Mouse (Mus musculus) heart, embryonic 15.5 days (tissue): ENCODE data around the gene Arhgap20. TPM values are rescaled to one million over a fixed set of nuclear protein-coding genes. Genes with fewer than 3 reads are reported as not detected.

Source experiments
- ATAC-seq: fragments of 200-750 bp; cut with Nextera tagmentation; replicated peaks from 2 replicates; pipeline ENCODE4 v1.8.0; 2017; ENCODE audit warnings: low read depth, moderate TSS enrichment; ENCODE audit not compliant: insufficient number of reproducible peaks, insufficient read depth, low FRiP score
- H3K27ac ChIP-seq: fragments of 300-500 bp; sonication (generic); 2 replicates; pipeline ENCODE4 v1.5.1; 2015; ENCODE audit warnings: mild to moderate bottlenecking, inconsistent platforms
- H3K27me3 ChIP-seq: fragments of 300-500 bp; sonication (generic); 2 replicates; pipeline ENCODE4 v1.6.1; 2015; ENCODE audit warnings: inconsistent platforms
- H3K36me3 ChIP-seq: fragments of 300-500 bp; sonication (generic); 2 replicates; pipeline ENCODE4 v1.6.1; 2015; ENCODE audit warnings: mild to moderate bottlenecking, inconsistent platforms
- H3K4me1 ChIP-seq: fragments of 300-500 bp; sonication (generic); replicated peaks from 2 replicates; pipeline ENCODE4 v1.6.1; 2015; ENCODE audit warnings: inconsistent platforms
- H3K4me2 ChIP-seq: fragments of 300-500 bp; sonication (generic); 2 replicates; pipeline ENCODE4 v1.6.1; 2015; ENCODE audit warnings: inconsistent platforms, mild to moderate bottlenecking, moderate library complexity
- H3K4me3 ChIP-seq: fragments of 300-500 bp; sonication (generic); 2 replicates; pipeline ENCODE4 v1.5.1; 2015; ENCODE audit warnings: mild to moderate bottlenecking, inconsistent platforms
- H3K9ac ChIP-seq: fragments of 300-500 bp; sonication (generic); 2 replicates; pipeline ENCODE4 v1.6.1; 2015; ENCODE audit warnings: mild to moderate bottlenecking, inconsistent platforms
- H3K9me3 ChIP-seq: fragments of 300-500 bp; sonication (generic); replicated peaks from 2 replicates; pipeline ENCODE4 v1.6.1; 2016; ENCODE audit warnings: inconsistent platforms
- WGBS: fragments of 180-500 bp; shearing (Covaris S2); methylation state at CpG from one replicate; pipeline ENCODE4 v1.1.7; 2015; ENCODE audit warnings: mixed read lengths; 5-methylcytosine and 5-hydroxymethylcytosine counted together
- polyA plus RNA-seq: library from polyadenylated mRNA; unstranded; fragments of >200 nt; fragmentation: Nextera tagmentation; extraction: Ambion mirVana; gene quantifications from 2 replicates; pipeline ENCODE4 v1.2.1, GENCODE M21; 2015

Gene Arhgap20
- polyA plus RNA-seq, 1 experiment from 2014 or later: 1.5 TPM

GRCm38 (mm10) chr9:51799156-51799555 lies 34.0 kb downstream of the Arhgap20 start:
- no peak for ATAC-seq
- Histone ChIP-seq H3K36me3 (no peaks in the 10 kb centered on the region), H3K9me3 (no peaks in the 10 kb centered on the region), H3K9ac (no peak overlapping the region), H3K4me3 (no peak overlapping the region), H3K27me3 (no peaks in the 10 kb centered on the region), H3K4me2 (no peak overlapping the region), H3K4me1 (0 out of 2 replicates have a peak, but pooled peaks cover 2% of the 10 kb centered on the region), H3K27ac (no peak overlapping the region)
- WGBS: 45% methylated on average over 9 of the region's 9 CpGs

GRCm38 (mm10) chr9:51807272-51807671 lies 42.1 kb downstream of the Arhgap20 start:
- no peak for ATAC-seq

GRCm38 (mm10) chr9:51812931-51813330 lies 47.8 kb downstream of the Arhgap20 start:
- Histone ChIP-seq H3K4me3 (no peak overlapping the region), H3K36me3 (no peaks in the 10 kb centered on the region), H3K4me2 (no peak overlapping the region), H3K9ac (no peak overlapping the region), H3K27ac (no peak overlapping the region), H3K9me3 (no peaks in the 10 kb centered on the region), H3K27me3 (no peaks in the 10 kb centered on the region), H3K4me1 (no peaks in the 10 kb centered on the region)
- WGBS: 73% methylated on average over 1 of the region's 1 CpGs
- ATAC-seq: no peak

More at GRCm38 (mm10) chr9:51807272-51807671, 42.1 kb downstream of the Arhgap20 start:
- H3K9me3 ChIP-seq: no peaks in the 10 kb centered on the region
- H3K4me2 ChIP-seq: no peak overlapping the region
- no peaks in the 10 kb centered on the region for H3K4me1 ChIP-seq
- H3K36me3 ChIP-seq: no peaks in the 10 kb centered on the region
- WGBS: 73% methylated on average over 3 of the region's 3 CpGs
- no peak overlapping the region for H3K4me3 ChIP-seq
- H3K27ac ChIP-seq: no peak overlapping the region
- H3K9ac ChIP-seq: no peak overlapping the region
- H3K27me3 ChIP-seq: no peaks in the 10 kb centered on the region

GRCm38 (mm10) chr9:51824516-51824915 lies 59.4 kb downstream of the Arhgap20 start:
- Histone ChIP-seq H3K9me3 (no peaks in the 10 kb centered on the region), H3K4me1 (no peaks in the 10 kb centered on the region), H3K4me3 (no peak overlapping the region), H3K4me2 (no peak overlapping the region), H3K36me3 (no peaks in the 10 kb centered on the region), H3K27ac (no peak overlapping the region), H3K9ac (no peak overlapping the region), H3K27me3 (no peaks in the 10 kb centered on the region)
- ATAC-seq: no peak
- WGBS: 86% methylated on average over 7 of the region's 7 CpGs

GRCm38 (mm10) chr9:51831596-51831995 lies 66.5 kb downstream of the Arhgap20 start:
- Histone ChIP-seq H3K4me3 (no peak overlapping the region), H3K9ac (no peak overlapping the region), H3K36me3 (no peaks in the 10 kb centered on the region), H3K4me1 (no peaks in the 10 kb centered on the region), H3K27ac (no peak overlapping the region), H3K4me2 (no peak overlapping the region), H3K27me3 (no peaks in the 10 kb centered on the region), H3K9me3 (no peaks in the 10 kb centered on the region)
- 79% methylated on average over 11 of the region's 11 CpGs for WGBS
- no peak for ATAC-seq

- H3K36me3 ChIP-seq: no peaks in the 10 kb centered on the region
- 70% methylated on average over 5 of the region's 5 CpGs for WGBS
Measured at GRCm38 (mm10) chr9:51832368-51832767, 67.2 kb downstream of the Arhgap20 start.

GRCm38 (mm10) chr9:51837716-51838115 lies 72.6 kb downstream of the Arhgap20 start:
- no peak for ATAC-seq
- 50% methylated on average over 7 of the region's 7 CpGs for WGBS
- no peaks in the 10 kb centered on the region for H3K4me1 ChIP-seq

More at GRCm38 (mm10) chr9:51832368-51832767, 67.2 kb downstream of the Arhgap20 start:
- no peak for ATAC-seq
- no peaks in the 10 kb centered on the region for H3K27me3 ChIP-seq
- H3K27ac ChIP-seq: no peak overlapping the region
- H3K9ac ChIP-seq: no peak overlapping the region
- no peaks in the 10 kb centered on the region for H3K9me3 ChIP-seq
- no peak overlapping the region for H3K4me2 ChIP-seq
- H3K4me1 ChIP-seq: no peaks in the 10 kb centered on the region
- H3K4me3 ChIP-seq: no peak overlapping the region

GRCm38 (mm10) chr9:51843216-51843615 lies 78.1 kb downstream of the Arhgap20 start:
- Histone ChIP-seq H3K9ac (no peak overlapping the region), H3K36me3 (no peaks in the 10 kb centered on the region), H3K9me3 (no peaks in the 10 kb centered on the region), H3K4me2 (no peak overlapping the region), H3K4me3 (no peak overlapping the region), H3K27ac (no peak overlapping the region), H3K27me3 (no peaks in the 10 kb centered on the region), H3K4me1 (peaks cover 3% of the 10 kb centered on the region; the same call in 1 of the 2 replicates)
- 30% methylated on average over 4 of the region's 4 CpGs for WGBS
- no peak for ATAC-seq

More at GRCm38 (mm10) chr9:51837716-51838115, 72.6 kb downstream of the Arhgap20 start:
- H3K9ac ChIP-seq: no peak overlapping the region
- no peak overlapping the region for H3K4me3 ChIP-seq
- no peak overlapping the region for H3K4me2 ChIP-seq
- H3K27ac ChIP-seq: no peak overlapping the region
- no peaks in the 10 kb centered on the region for H3K36me3 ChIP-seq
- no peaks in the 10 kb centered on the region for H3K27me3 ChIP-seq
- no peaks in the 10 kb centered on the region for H3K9me3 ChIP-seq

GRCm38 (mm10) chr9:51845796-51846195 lies 80.7 kb downstream of the Arhgap20 start:
- no peak for ATAC-seq

GRCm38 (mm10) chr9:51853772-51854171 lies 88.6 kb downstream of the Arhgap20 start:
- Histone ChIP-seq H3K36me3 (no peaks in the 10 kb centered on the region), H3K27ac (no peak overlapping the region), H3K4me3 (no peak overlapping the region), H3K9ac (no peak overlapping the region), H3K27me3 (no peaks in the 10 kb centered on the region), H3K9me3 (no peaks in the 10 kb centered on the region), H3K4me2 (no peak overlapping the region), H3K4me1 (no peaks in the 10 kb centered on the region)
- WGBS: 89% methylated on average over 5 of the region's 5 CpGs
- no peak for ATAC-seq

More at GRCm38 (mm10) chr9:51845796-51846195, 80.7 kb downstream of the Arhgap20 start:
- no peak overlapping the region for H3K4me3 ChIP-seq
- H3K4me1 ChIP-seq: peaks cover 3% of the 10 kb centered on the region; the same call in 1 of the 2 replicates
- 86% methylated on average over 10 of the region's 10 CpGs for WGBS
- no peaks in the 10 kb centered on the region for H3K9me3 ChIP-seq
- no peaks in the 10 kb centered on the region for H3K36me3 ChIP-seq
- no peak overlapping the region for H3K9ac ChIP-seq
- no peaks in the 10 kb centered on the region for H3K27me3 ChIP-seq
- no peak overlapping the region for H3K4me2 ChIP-seq
- no peak overlapping the region for H3K27ac ChIP-seq

- Histone ChIP-seq H3K27ac (no peak overlapping the region), H3K27me3 (no peaks in the 10 kb centered on the region), H3K4me2 (no peak overlapping the region), H3K9ac (no peak overlapping the region), H3K36me3 (no peaks in the 10 kb centered on the region), H3K4me3 (no peak overlapping the region), H3K4me1 (no peaks in the 10 kb centered on the region), H3K9me3 (no peaks in the 10 kb centered on the region)
- WGBS: 86% methylated on average over 3 of the region's 3 CpGs
- ATAC-seq: no peak
Measured at GRCm38 (mm10) chr9:51864273-51864672, 99.1 kb downstream of the Arhgap20 start.

- Histone ChIP-seq H3K4me2 (no peak overlapping the region), H3K9ac (no peak overlapping the region), H3K9me3 (no peaks in the 10 kb centered on the region), H3K4me3 (no peak overlapping the region), H3K27me3 (no peaks in the 10 kb centered on the region), H3K27ac (no peak overlapping the region), H3K4me1 (no peaks in the 10 kb centered on the region), H3K36me3 (no peaks in the 10 kb centered on the region)
- no peak for ATAC-seq
- 59% methylated on average over 4 of the region's 4 CpGs for WGBS
Measured at GRCm38 (mm10) chr9:51866634-51867033, 101.5 kb downstream of the Arhgap20 start.
